Mouse (Mus musculus): ENCODE data around the gene Rheb. TPM values are rescaled to one million over a fixed set of nuclear protein-coding genes. Genes with fewer than 3 reads are reported as not detected.

Rheb gene
- 110 and 113 TPM in 2 replicates for polyA plus RNA-seq (2016; fragmentation: Nextera tagmentation; extraction: Ambion mirVana)

- H3K4me1 ChIP-seq, result peaks cover 45% of the 10 kb centered on the region
- H3K4me2 ChIP-seq, result peak within 1 kb of the TSS; percentile 86
- H3K27ac ChIP-seq, result peak within 1 kb of the TSS; percentile 100
- H3K9me3 ChIP-seq (replicated peaks), result no peaks in the 10 kb centered on the region
- H3K27me3 ChIP-seq (replicated peaks), result no peaks in the 10 kb centered on the region
- peak within 1 kb of the TSS; percentile 99 for H3K9ac ChIP-seq
- WGBS (ENCODE audit: insufficient replicate concordance), result 2% methylated on average over 92 of the region's 92 CpGs
- H3K36me3 ChIP-seq, result peaks cover 4% of the 10 kb centered on the region; the same call in 1 of the 2 replicates
- peak; percentile 93 for ATAC-seq
- H3K4me3 ChIP-seq, result peak within 1 kb of the TSS; percentile 95
These were observed at the start of gene Rheb for GRCm38 (mm10) chr5:24842274-24843102. TSS of gene Rheb (minus strand) at chr5:24842624.

DNA sequence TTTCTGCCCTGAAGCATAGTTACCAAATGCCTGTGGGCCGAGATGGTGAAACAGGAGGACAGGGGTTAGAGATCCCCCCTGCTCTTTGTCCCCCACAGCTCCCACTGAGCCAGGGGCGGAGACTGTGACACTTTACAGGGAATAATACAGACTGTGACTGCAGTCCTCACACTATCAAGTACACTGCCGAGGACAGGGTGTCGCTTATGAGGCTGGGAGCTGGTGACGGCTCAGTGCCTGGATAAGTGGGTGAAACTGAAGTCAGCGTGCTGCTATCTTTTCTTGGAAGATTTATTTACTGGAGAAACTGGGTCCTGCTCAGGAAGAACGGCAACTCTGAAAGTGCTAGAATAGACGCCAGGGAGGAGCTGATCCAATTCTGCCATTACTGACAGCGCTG lies 47.4 kb upstream of the Rheb start:
- no peak for ATAC-seq
- no peak overlapping the region for H3K9ac ChIP-seq
- peaks cover 12% of the 10 kb centered on the region for H3K36me3 ChIP-seq
- H3K4me3 ChIP-seq, result no peak overlapping the region
- WGBS (ENCODE audit: insufficient replicate concordance), result 62% methylated on average over 9 of the region's 9 CpGs
- H3K4me1 ChIP-seq, result peaks cover 12% of the 10 kb centered on the region; the same call in 1 of the 2 replicates
- H3K4me2 ChIP-seq, result no peak overlapping the region
- no peaks in the 10 kb centered on the region for H3K27me3 ChIP-seq (replicated peaks)
- H3K9me3 ChIP-seq (replicated peaks), result no peaks in the 10 kb centered on the region
- H3K27ac ChIP-seq, result 0 out of 2 replicates have a peak overlapping the region, but pooled peaks have one; percentile 7

DNA sequence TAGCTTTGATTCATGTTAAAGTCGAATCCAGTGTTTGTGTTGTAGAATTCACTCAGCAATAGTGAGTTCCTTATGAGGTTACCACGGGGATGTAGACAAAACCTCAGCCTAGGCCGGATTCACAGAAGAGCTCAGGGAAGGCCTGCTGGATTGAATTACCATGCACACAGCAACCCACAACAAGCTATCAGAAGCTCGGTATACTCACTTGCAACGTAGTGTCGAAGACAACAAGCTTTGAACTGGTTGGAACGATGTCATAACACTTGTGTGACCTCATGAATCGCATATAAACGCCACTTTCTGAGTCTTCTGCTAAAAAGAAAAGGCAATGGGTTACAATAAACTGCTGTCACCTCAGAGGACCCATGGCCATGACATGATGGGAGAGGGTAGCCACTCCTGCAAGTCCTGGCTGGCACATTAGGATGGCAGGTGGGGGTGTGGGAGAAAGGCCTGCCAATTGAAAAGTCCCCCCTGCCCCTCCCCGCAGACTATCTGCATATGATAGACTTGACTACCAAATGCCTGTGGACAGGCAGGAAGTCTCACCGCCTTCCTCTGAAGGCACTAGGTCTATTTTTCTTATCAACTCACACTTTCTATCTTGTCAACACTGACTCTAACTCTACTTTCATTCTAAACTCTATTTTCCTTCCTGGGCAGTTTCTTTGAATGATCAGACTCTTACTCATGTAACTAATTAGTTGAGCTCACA lies 46.6 kb upstream of the Rheb start:
- Histone ChIP-seq H3K36me3 (peaks cover 15% of the 10 kb centered on the region), H3K9me3 (replicated peaks) (no peaks in the 10 kb centered on the region), H3K27me3 (replicated peaks) (no peaks in the 10 kb centered on the region), H3K4me3 (no peak overlapping the region), H3K27ac (no peak overlapping the region), H3K9ac (no peak overlapping the region), H3K4me2 (no peak overlapping the region), H3K4me1 (peaks cover 9% of the 10 kb centered on the region; the same call in 1 of the 2 replicates)
- WGBS (ENCODE audit: insufficient replicate concordance), result 65% methylated on average over 11 of the region's 11 CpGs
- no peak for ATAC-seq

DNA sequence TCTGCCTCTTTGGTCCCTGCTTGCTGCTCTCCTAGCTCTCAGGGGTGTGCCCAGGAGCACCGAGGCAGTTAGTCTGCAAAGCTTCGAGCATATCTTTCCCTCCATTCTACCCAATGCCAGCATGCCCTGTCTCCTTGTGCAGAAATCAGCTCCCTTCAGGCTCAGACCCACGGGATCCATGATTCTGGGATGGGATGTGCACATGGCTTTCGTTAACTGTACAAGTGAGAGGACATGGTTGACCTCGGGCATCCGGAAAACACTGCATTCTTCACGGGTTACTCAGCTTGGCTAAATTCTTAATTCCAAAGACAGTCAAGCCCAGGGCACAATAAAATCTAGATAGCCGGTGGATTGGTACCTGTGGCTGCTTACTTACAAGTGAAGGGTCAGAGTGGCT lies 44.8 kb upstream of the Rheb start:
- H3K9me3 ChIP-seq (replicated peaks), result no peaks in the 10 kb centered on the region
- ATAC-seq, result no peak
- H3K27me3 ChIP-seq (replicated peaks), result no peaks in the 10 kb centered on the region
- H3K4me1 ChIP-seq, result peaks cover 9% of the 10 kb centered on the region; the same call in 1 of the 2 replicates
- peaks cover 15% of the 10 kb centered on the region for H3K36me3 ChIP-seq
- H3K4me2 ChIP-seq, result no peak overlapping the region
- H3K27ac ChIP-seq, result no peak overlapping the region
- WGBS (ENCODE audit: insufficient replicate concordance), result 72% methylated on average over 8 of the region's 8 CpGs
- H3K9ac ChIP-seq, result no peak overlapping the region
- no peak overlapping the region for H3K4me3 ChIP-seq

GRCm38 (mm10) chr5:24878713-24879112 lies 36.3 kb upstream of the Rheb start:
- H3K27me3 ChIP-seq (replicated peaks), result no peaks in the 10 kb centered on the region
- H3K9me3 ChIP-seq (replicated peaks), result no peaks in the 10 kb centered on the region
- no peak overlapping the region for H3K4me3 ChIP-seq
- peaks cover 27% of the 10 kb centered on the region for H3K4me1 ChIP-seq
- H3K36me3 ChIP-seq, result no peaks in the 10 kb centered on the region
- 39% methylated on average over 4 of the region's 4 CpGs for WGBS (ENCODE audit: insufficient replicate concordance)
- no peak overlapping the region for H3K9ac ChIP-seq
- peak overlapping the region; percentile 21; the same call in 1 of the 2 replicates for H3K4me2 ChIP-seq
- no peak overlapping the region for H3K27ac ChIP-seq
- ATAC-seq, result no peak

DNA sequence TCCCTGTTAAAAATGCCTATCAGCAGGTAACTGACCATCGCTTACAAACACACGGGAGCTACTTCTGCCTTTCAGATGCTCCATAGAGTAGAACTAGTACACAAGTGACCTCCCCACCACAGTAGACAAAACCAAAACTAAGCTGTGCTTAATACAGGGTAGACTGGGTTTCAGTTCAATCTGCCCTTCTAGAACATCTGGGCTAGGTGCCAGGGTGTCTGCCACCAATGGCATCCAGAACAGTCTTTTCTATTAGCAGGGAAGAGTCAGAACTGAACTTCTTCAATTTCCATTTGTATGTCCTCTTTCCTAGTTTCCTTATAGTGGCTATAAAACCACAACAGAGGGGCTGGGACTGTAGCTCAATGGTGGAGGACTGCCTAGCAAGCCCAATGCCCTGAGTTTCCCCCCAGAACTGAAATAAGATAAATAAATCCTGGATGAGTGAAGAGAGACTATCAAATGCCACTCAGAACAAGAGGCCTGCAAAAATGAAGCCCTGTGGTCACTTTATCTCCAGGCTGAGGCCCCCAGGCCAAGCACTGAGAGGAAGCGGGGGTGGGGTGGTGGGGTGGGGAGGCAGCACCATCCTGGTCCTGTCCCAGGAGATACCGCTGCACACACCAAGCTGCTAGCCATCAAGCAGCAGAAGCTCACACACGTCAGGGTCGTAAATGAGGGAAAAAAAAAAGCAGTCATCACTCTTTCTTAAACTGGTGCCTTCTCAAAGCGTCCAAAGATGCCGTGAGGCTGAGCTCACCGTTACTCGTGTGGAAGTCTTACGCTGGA lies 35.6 kb upstream of the Rheb start:
- Histone ChIP-seq H3K36me3 (no peaks in the 10 kb centered on the region), H3K27me3 (replicated peaks) (no peaks in the 10 kb centered on the region), H3K4me3 (no peak overlapping the region), H3K9me3 (replicated peaks) (no peaks in the 10 kb centered on the region), H3K27ac (no peak overlapping the region), H3K9ac (peak overlapping the region; percentile 39; the same call in 1 of the 2 replicates), H3K4me2 (peak overlapping the region; percentile 21), H3K4me1 (peaks cover 33% of the 10 kb centered on the region)
- WGBS (ENCODE audit: insufficient replicate concordance), result 21% methylated on average over 11 of the region's 11 CpGs
- ATAC-seq, result peak; percentile 72

DNA sequence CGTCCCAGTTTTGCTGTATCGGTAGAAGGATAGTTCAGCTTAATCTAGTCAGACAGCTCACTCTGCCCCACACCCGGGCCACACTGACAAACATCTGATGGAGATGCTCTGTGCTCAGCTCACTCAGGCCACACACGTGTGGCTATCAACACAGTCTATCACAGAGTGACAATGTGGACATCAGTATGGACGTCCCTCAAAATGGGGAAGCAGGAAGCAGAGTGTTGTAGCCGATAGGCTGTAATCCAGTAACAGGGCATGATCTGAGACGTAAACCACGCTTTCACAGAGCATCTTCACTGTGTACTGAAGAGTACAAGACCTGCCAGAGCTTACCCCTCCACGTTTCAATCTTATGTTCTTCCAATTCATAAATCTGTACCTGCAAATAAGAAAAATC lies 34.2 kb upstream of the Rheb start:
- no peaks in the 10 kb centered on the region for H3K27me3 ChIP-seq (replicated peaks)
- H3K4me2 ChIP-seq, result no peak overlapping the region
- no peak for ATAC-seq
- H3K27ac ChIP-seq, result no peak overlapping the region
- H3K9me3 ChIP-seq (replicated peaks), result no peaks in the 10 kb centered on the region
- H3K4me1 ChIP-seq, result peaks cover 38% of the 10 kb centered on the region
- 24% methylated on average over 9 of the region's 9 CpGs for WGBS (ENCODE audit: insufficient replicate concordance)
- no peak overlapping the region for H3K9ac ChIP-seq
- no peaks in the 10 kb centered on the region for H3K36me3 ChIP-seq
- H3K4me3 ChIP-seq, result no peak overlapping the region

DNA sequence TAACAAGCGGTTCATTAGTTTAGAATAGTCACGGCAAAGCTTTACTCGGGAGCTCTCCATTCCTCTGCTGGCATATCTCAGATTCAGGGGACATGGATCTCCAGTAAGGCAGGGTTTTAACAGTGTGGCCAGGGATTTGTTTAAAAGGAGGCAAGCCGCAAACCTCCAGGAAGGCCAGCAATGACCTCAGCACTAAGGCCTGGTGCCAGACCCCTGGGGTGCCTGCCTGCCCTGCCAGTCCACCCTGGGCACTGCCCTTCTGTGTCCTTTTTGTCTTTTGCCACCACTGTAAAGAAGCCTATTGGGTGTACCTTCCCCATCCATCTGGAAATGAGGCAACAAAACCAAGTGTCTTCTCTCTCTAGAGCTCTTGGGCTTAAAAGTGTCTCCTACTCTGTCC lies 31.7 kb upstream of the Rheb start:
- no peak for ATAC-seq
- 75% methylated on average over 4 of the region's 4 CpGs for WGBS (ENCODE audit: insufficient replicate concordance)
- Histone ChIP-seq H3K4me3 (no peak overlapping the region), H3K36me3 (no peaks in the 10 kb centered on the region), H3K9me3 (replicated peaks) (no peaks in the 10 kb centered on the region), H3K9ac (no peak overlapping the region), H3K4me1 (peaks cover 60% of the 10 kb centered on the region), H3K27me3 (replicated peaks) (no peaks in the 10 kb centered on the region), H3K4me2 (no peak overlapping the region), H3K27ac (no peak overlapping the region)

GRCm38 (mm10) chr5:24873221-24873620 lies 30.8 kb upstream of the Rheb start:
- no peak overlapping the region for H3K27ac ChIP-seq
- no peaks in the 10 kb centered on the region for H3K36me3 ChIP-seq
- H3K27me3 ChIP-seq (replicated peaks), result no peaks in the 10 kb centered on the region
- H3K9ac ChIP-seq, result no peak overlapping the region
- H3K9me3 ChIP-seq (replicated peaks), result no peaks in the 10 kb centered on the region
- no peak overlapping the region for H3K4me3 ChIP-seq
- no peak overlapping the region for H3K4me2 ChIP-seq
- 26% methylated on average over 6 of the region's 6 CpGs for WGBS (ENCODE audit: insufficient replicate concordance)
- ATAC-seq, result no peak
- H3K4me1 ChIP-seq, result peaks cover 55% of the 10 kb centered on the region

- 45% methylated on average over 12 of the region's 12 CpGs for WGBS (ENCODE audit: insufficient replicate concordance)
- ATAC-seq, result no peak
- peaks cover 4% of the 10 kb centered on the region; the same call in 1 of the 2 replicates for H3K36me3 ChIP-seq
These were observed 28.9 kb upstream of the Rheb start for GRCm38 (mm10) chr5:24871276-24871675.

GRCm38 (mm10) chr5:24869796-24870289 lies 27.4 kb upstream of the Rheb start:
- H3K9ac ChIP-seq, result peak overlapping the region; percentile 51
- peak; percentile 93 for ATAC-seq
- no peaks in the 10 kb centered on the region for H3K9me3 ChIP-seq (replicated peaks)
- H3K36me3 ChIP-seq, result peaks cover 6% of the 10 kb centered on the region; the same call in 1 of the 2 replicates
- WGBS (ENCODE audit: insufficient replicate concordance), result 29% methylated on average over 11 of the region's 11 CpGs
- H3K27ac ChIP-seq, result peak overlapping the region; percentile 70
- H3K4me2 ChIP-seq, result peak overlapping the region; percentile 60
- H3K4me3 ChIP-seq, result peak overlapping the region; percentile 24; the same call in 1 of the 2 replicates
- H3K4me1 ChIP-seq, result peaks cover 40% of the 10 kb centered on the region
- H3K27me3 ChIP-seq (replicated peaks), result no peaks in the 10 kb centered on the region

More at GRCm38 (mm10) chr5:24871276-24871675, 28.9 kb upstream of the Rheb start:
- peak overlapping the region; percentile 25; the same call in 1 of the 2 replicates for H3K27ac ChIP-seq
- peak overlapping the region; percentile 17; the same call in 1 of the 2 replicates for H3K4me2 ChIP-seq
- peaks cover 38% of the 10 kb centered on the region for H3K4me1 ChIP-seq
- no peak overlapping the region for H3K4me3 ChIP-seq
- H3K9me3 ChIP-seq (replicated peaks), result no peaks in the 10 kb centered on the region
- H3K9ac ChIP-seq, result no peak overlapping the region
- no peaks in the 10 kb centered on the region for H3K27me3 ChIP-seq (replicated peaks)

Measured in liver, embryonic 12.5 days (tissue).